Mouse (Mus musculus): ENCODE data around the gene Pknox2. TPM values are rescaled to one million over a fixed set of nuclear protein-coding genes. Genes with fewer than 3 reads are reported as not detected.

Pknox2 gene
- polyA plus RNA-seq, 1 experiment from 2014 or later = 14.0 TPM

- WGBS = 56% methylated on average over 3 of the region's 3 CpGs
- Histone ChIP-seq H3K4me1 (peaks cover 29% of the 10 kb centered on the region), H3K36me3 (no peaks in the 10 kb centered on the region), H3K27me3 (no peaks in the 10 kb centered on the region), H3K9me3 (replicated peaks) (no peaks in the 10 kb centered on the region), H3K27ac (replicated peaks) (no peak overlapping the region), H3K9ac (no peak overlapping the region), H3K4me2 (replicated peaks) (no peak overlapping the region), H3K4me3 (replicated peaks) (no peak overlapping the region)
- ATAC-seq (ENCODE audit: insufficient number of reproducible peaks, low FRiP score, low TSS enrichment, low read depth) = no peak
Measured at GRCm38 (mm10) chr9:37025913-37026312, 121.3 kb downstream of the Pknox2 start.

GRCm38 (mm10) chr9:37021586-37022230 is 125.5 kb downstream of the Pknox2 start:
- Histone ChIP-seq H3K36me3 (no peaks in the 10 kb centered on the region), H3K27ac (replicated peaks) (no peak overlapping the region)

DNA sequence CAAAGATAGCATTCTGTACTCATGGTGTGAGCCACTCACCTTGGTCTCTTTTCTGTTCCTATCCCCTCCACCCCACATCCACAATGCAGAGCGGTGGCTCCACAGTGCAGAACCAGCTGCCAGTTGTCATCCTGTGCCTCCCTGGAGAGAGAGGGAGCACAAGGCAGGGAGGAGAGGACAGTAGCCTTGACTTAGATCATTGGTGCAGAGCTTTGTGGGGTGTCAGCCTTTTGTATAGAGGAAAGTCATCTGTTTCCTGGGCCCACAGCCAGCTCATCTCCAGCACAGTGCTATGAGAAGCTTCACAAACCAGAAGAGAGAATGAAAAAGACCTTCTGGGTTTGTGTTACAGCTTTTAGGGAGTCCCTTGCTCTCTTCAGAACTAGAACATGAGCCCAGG is 129.1 kb downstream of the Pknox2 start:
- H3K27me3 ChIP-seq = no peaks in the 10 kb centered on the region

More at GRCm38 (mm10) chr9:37021586-37022230, 125.5 kb downstream of the Pknox2 start:
- WGBS = 30% methylated on average over 3 of the region's 3 CpGs
- H3K9me3 ChIP-seq (replicated peaks) = no peaks in the 10 kb centered on the region
- no peak overlapping the region for H3K9ac ChIP-seq
- H3K4me2 ChIP-seq (replicated peaks) = no peak overlapping the region
- no peak for ATAC-seq (ENCODE audit: insufficient number of reproducible peaks, low FRiP score, low TSS enrichment, low read depth)
- H3K4me3 ChIP-seq (replicated peaks) = no peak overlapping the region
- no peaks in the 10 kb centered on the region for H3K27me3 ChIP-seq
- peaks cover 10% of the 10 kb centered on the region for H3K4me1 ChIP-seq

DNA sequence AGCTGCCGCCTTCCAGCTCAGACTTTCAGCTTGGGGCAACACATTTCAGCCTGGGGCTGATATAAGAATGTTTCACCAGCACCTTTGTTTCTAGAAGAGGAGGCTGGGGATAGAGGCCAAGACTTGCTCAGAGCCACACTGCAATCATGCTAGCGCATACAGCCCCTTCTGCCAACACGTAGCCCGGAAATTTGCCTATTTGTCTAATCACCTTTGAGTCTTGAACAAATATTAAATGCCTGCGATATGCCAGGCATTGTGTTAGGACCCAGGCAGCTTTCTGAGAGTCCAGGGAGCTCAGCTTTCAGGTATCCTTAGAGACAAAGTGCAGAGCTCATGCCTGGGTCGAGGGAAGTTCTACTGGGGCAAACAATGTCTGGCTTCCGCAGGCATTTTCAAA is 130.0 kb downstream of the Pknox2 start:
- H3K36me3 ChIP-seq = no peaks in the 10 kb centered on the region
- H3K9ac ChIP-seq = no peak overlapping the region
- H3K4me2 ChIP-seq (replicated peaks) = no peak overlapping the region
- H3K4me1 ChIP-seq = peaks cover 6% of the 10 kb centered on the region
- H3K27ac ChIP-seq (replicated peaks) = no peak overlapping the region
- no peaks in the 10 kb centered on the region for H3K9me3 ChIP-seq (replicated peaks)
- no peaks in the 10 kb centered on the region for H3K27me3 ChIP-seq
- H3K4me3 ChIP-seq (replicated peaks) = no peak overlapping the region
- WGBS = 67% methylated on average over 7 of the region's 7 CpGs
- ATAC-seq (ENCODE audit: insufficient number of reproducible peaks, low FRiP score, low TSS enrichment, low read depth) = no peak

More for the DNA sequence above, 129.1 kb downstream of the Pknox2 start:
- Histone ChIP-seq H3K27ac (replicated peaks) (no peak overlapping the region), H3K4me1 (peaks cover 6% of the 10 kb centered on the region), H3K9me3 (replicated peaks) (no peaks in the 10 kb centered on the region), H3K4me2 (replicated peaks) (no peak overlapping the region), H3K36me3 (no peaks in the 10 kb centered on the region), H3K9ac (no peak overlapping the region), H3K4me3 (replicated peaks) (no peak overlapping the region)
- ATAC-seq (ENCODE audit: insufficient number of reproducible peaks, low FRiP score, low TSS enrichment, low read depth) = no peak
- WGBS = 84% methylated on average over 1 of the region's 1 CpGs

DNA sequence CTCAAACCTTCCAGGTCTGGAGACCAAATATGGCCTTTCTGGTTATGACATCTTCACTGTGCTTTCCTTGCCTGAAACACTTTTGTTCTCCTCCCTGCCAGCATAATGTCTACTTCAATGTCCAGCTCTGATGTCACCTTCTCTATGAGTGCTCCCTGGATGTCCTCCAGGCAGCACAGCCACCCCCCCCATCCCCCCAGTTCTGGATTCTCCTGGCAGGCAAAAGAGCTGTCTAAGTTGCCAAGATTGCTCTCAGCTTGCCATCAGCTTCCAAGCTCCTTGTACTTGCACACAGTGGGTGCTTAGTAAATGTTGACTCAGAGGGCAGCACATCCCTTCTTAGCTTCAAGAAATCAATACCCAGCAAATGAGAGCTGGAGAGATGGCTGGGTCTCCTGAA is 131.0 kb downstream of the Pknox2 start:
- Histone ChIP-seq H3K9me3 (replicated peaks) (no peaks in the 10 kb centered on the region), H3K27ac (replicated peaks) (no peak overlapping the region), H3K27me3 (no peaks in the 10 kb centered on the region)

DNA sequence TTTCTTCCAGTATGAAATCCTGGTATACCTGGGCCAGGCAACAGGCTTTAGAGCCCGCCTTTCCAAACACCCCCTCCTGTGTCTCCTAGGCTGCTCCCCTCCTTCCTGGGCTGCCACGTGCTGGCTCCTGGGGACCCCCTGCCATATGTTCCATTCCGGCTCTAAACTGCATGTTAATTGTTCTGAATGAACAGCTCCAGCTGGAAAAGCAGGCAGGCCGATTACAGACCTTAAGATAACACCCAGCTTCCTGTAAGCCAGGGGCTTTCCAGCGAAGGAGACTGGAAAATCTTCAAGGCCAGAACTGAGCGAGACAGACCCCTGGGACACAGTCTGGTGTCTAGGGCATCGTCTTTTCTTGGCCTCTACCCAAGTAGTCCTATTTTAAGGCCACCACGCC is 133.6 kb downstream of the Pknox2 start:
- peaks cover 6% of the 10 kb centered on the region for H3K4me1 ChIP-seq
- H3K4me2 ChIP-seq (replicated peaks) = no peak overlapping the region
- no peak overlapping the region for H3K27ac ChIP-seq (replicated peaks)
- ATAC-seq (ENCODE audit: insufficient number of reproducible peaks, low FRiP score, low TSS enrichment, low read depth) = no peak
- H3K4me3 ChIP-seq (replicated peaks) = no peak overlapping the region
- H3K27me3 ChIP-seq = no peaks in the 10 kb centered on the region
- H3K9ac ChIP-seq = no peak overlapping the region
- no peaks in the 10 kb centered on the region for H3K9me3 ChIP-seq (replicated peaks)
- no peaks in the 10 kb centered on the region for H3K36me3 ChIP-seq
- WGBS = 24% methylated on average over 8 of the region's 8 CpGs

More for the DNA sequence above, 131.0 kb downstream of the Pknox2 start:
- H3K4me1 ChIP-seq = peaks cover 6% of the 10 kb centered on the region
- no peak overlapping the region for H3K4me3 ChIP-seq (replicated peaks)
- no peak overlapping the region for H3K9ac ChIP-seq
- no peak overlapping the region for H3K4me2 ChIP-seq (replicated peaks)
- no peaks in the 10 kb centered on the region for H3K36me3 ChIP-seq
- no peak for ATAC-seq (ENCODE audit: insufficient number of reproducible peaks, low FRiP score, low TSS enrichment, low read depth)

DNA sequence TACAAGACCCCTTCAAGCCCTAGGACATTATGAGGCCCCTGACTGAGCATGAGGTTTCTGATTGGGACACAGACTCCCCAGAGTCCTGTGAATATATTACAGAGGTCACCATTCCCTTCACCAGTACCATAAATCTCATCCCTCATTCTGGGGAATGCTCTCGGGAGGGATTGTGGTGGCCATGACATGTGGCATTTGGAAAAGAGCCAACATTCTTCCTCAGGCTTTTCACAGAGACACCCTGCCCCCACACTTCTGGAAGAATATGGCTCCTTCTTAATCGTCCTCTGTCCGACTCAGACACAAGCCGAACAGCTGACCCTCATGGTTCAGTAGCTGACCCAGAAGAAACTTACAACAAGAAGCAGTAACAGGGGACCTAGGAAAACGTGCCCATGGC is 139.1 kb downstream of the Pknox2 start:
- ATAC-seq (ENCODE audit: insufficient number of reproducible peaks, low FRiP score, low TSS enrichment, low read depth) = no peak
- no peaks in the 10 kb centered on the region for H3K4me1 ChIP-seq
- H3K9ac ChIP-seq = no peak overlapping the region
- 58% methylated on average over 5 of the region's 5 CpGs for WGBS
- H3K9me3 ChIP-seq (replicated peaks) = no peaks in the 10 kb centered on the region
- no peak overlapping the region for H3K4me2 ChIP-seq (replicated peaks)
- no peak overlapping the region for H3K4me3 ChIP-seq (replicated peaks)
- no peaks in the 10 kb centered on the region for H3K36me3 ChIP-seq
- H3K27ac ChIP-seq (replicated peaks) = no peak overlapping the region
- no peaks in the 10 kb centered on the region for H3K27me3 ChIP-seq

DNA sequence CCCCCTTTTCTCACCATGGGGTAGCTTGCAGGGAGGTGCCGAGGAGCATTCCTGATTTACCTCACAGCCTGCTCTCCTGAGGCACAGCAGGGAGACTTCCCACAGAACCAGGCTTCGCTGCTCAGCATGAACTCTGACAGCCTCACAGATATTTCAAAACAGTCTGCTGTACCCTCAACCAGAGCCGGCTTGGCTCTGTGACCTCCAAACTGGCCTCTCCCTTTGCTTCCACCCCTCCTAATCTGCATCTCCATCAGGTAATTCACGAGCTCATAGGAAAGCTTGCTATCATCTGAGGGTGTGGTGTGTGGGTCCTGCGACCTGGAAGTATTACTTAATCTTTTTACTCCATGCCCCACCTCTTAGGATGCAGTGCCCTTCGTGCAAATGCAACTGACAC is 142.5 kb downstream of the Pknox2 start:
- 40% methylated on average over 6 of the region's 6 CpGs for WGBS
- Histone ChIP-seq H3K4me3 (replicated peaks) (no peak overlapping the region), H3K9me3 (replicated peaks) (no peaks in the 10 kb centered on the region), H3K4me2 (replicated peaks) (no peak overlapping the region), H3K9ac (no peak overlapping the region), H3K27me3 (no peaks in the 10 kb centered on the region), H3K4me1 (no peaks in the 10 kb centered on the region), H3K27ac (replicated peaks) (no peak overlapping the region), H3K36me3 (no peaks in the 10 kb centered on the region)
- ATAC-seq (ENCODE audit: insufficient number of reproducible peaks, low FRiP score, low TSS enrichment, low read depth) = no peak

- WGBS = 41% methylated on average over 7 of the region's 7 CpGs
- Histone ChIP-seq H3K27ac (replicated peaks) (no peak overlapping the region), H3K4me2 (replicated peaks) (no peak overlapping the region), H3K9me3 (replicated peaks) (no peaks in the 10 kb centered on the region), H3K36me3 (no peaks in the 10 kb centered on the region), H3K4me1 (no peaks in the 10 kb centered on the region), H3K27me3 (no peaks in the 10 kb centered on the region), H3K4me3 (replicated peaks) (no peak overlapping the region), H3K9ac (no peak overlapping the region)
- no peak for ATAC-seq (ENCODE audit: insufficient number of reproducible peaks, low FRiP score, low TSS enrichment, low read depth)
Measured at GRCm38 (mm10) chr9:37001935-37002535, 145.2 kb downstream of the Pknox2 start.

DNA sequence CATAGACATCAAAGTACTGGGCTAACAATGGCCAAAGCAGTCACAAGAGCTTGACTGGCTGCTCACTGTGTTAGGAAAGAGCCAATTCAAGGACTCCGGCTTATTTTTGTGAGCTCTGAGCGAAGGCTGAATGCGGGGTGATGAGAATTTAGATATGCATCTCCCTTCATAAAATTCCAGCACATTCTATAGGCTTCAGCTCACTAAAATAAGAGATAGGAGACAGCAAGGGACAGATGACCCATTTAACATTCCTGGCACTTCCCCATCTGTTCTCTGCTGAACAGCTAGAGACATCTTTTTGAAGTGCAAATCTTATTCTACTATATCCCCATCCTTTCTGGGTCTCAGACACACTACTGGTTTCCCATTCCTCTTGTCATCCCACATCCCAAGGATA is 147.8 kb downstream of the Pknox2 start:
- Histone ChIP-seq H3K9me3 (replicated peaks) (no peaks in the 10 kb centered on the region), H3K4me2 (replicated peaks) (no peak overlapping the region), H3K9ac (no peak overlapping the region), H3K4me1 (no peaks in the 10 kb centered on the region), H3K36me3 (no peaks in the 10 kb centered on the region), H3K27ac (replicated peaks) (no peak overlapping the region), H3K27me3 (no peaks in the 10 kb centered on the region), H3K4me3 (replicated peaks) (no peak overlapping the region)
- ATAC-seq (ENCODE audit: insufficient number of reproducible peaks, low FRiP score, low TSS enrichment, low read depth) = no peak
- 94% methylated on average over 3 of the region's 3 CpGs for WGBS

DNA sequence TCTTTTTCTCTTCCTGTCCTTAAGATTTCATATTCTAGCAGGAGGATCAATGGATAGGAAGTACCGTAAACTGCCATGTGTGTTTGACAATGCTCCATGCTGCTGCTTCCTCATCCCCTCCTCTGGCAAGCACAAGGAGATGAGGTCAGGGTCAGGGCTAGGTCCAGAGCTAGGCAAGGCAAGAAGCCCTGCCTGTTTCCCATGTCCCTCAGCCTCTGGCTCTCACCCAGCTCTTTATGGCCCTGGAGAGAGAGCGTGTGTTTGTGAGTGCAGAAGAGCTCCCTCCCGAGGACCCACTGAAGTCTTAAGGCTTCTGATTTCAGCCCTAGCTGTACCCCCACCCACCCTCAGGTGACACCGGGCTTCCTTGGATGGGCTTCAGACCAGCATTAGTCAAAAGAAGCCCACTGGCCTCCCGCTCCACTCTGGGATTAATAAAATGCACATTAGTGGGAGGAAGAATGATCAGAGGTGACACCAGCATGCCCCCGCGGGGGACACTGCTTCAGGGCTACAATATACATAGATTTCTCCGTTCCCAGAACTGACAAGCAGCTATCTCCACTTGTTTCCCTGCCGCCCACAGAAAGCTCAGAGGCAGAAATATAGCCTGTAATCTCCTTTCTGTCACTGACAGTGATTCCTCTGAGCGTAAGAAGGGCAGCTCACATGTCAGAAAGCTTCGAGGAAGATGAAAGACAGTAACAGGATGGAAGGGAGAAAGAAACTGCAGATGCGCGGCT is 156.4 kb downstream of the Pknox2 start:
- no peaks in the 10 kb centered on the region for H3K27me3 ChIP-seq
- ATAC-seq (ENCODE audit: insufficient number of reproducible peaks, low FRiP score, low TSS enrichment, low read depth) = no peak
- H3K9ac ChIP-seq = no peak overlapping the region

More for the DNA sequence above, 156.4 kb downstream of the Pknox2 start:
- Histone ChIP-seq H3K36me3 (no peaks in the 10 kb centered on the region), H3K4me2 (replicated peaks) (no peak overlapping the region), H3K4me1 (no peaks in the 10 kb centered on the region; the same call in 1 of the 2 replicates), H3K4me3 (replicated peaks) (no peak overlapping the region), H3K9me3 (replicated peaks) (no peaks in the 10 kb centered on the region), H3K27ac (replicated peaks) (no peak overlapping the region)
- WGBS = 46% methylated on average over 13 of the region's 13 CpGs

Data from embryonic facial prominence, embryonic 15.5 days (tissue).